Mouse (Mus musculus) liver (tissue): ENCODE results near the gene Naa10.

ENCODE experiments used
- DNase-seq: peaks from one replicate; pipeline ENCODE4 v3.0.0-alpha.2; 2020; ENCODE audit warnings: mixed read lengths

Naa10 gene

GRCm38 (mm10) chrX:73914827-73915703 lies 6.7 kb downstream of the Naa10 start:
- peak; percentile 93 for DNase-seq

GRCm38 (mm10) chrX:73911588-73911987 lies 10.2 kb downstream of the Naa10 start:
- no peak for DNase-seq

- DNase-seq: peak; percentile 74
These were observed 10.6 kb downstream of the Naa10 start for GRCm38 (mm10) chrX:73911156-73911555.

GRCm38 (mm10) chrX:73910451-73910850 lies 11.3 kb downstream of the Naa10 start:
- DNase-seq: no peak

GRCm38 (mm10) chrX:73910049-73910448 lies 11.7 kb downstream of the Naa10 start:
- no peak for DNase-seq

- no peak for DNase-seq
These were observed 23.8 kb downstream of the Naa10 start for GRCm38 (mm10) chrX:73897959-73898358.

GRCm38 (mm10) chrX:73895719-73896118 lies 26.0 kb downstream of the Naa10 start, which contains the start of gene L1cam:
L1cam (minus strand) TSS chrX:73896105.
- peak; percentile 65 for DNase-seq

- no peak for DNase-seq
These were observed 28.9 kb downstream of the Naa10 start for GRCm38 (mm10) chrX:73892833-73893232.

- DNase-seq: no peak
These were observed 30.1 kb downstream of the Naa10 start, which contains the start of gene Avpr2 for GRCm38 (mm10) chrX:73891551-73892152. Avpr2 (plus strand) TSS chrX:73892102.

GRCm38 (mm10) chrX:73881463-73881862 lies 40.3 kb downstream of the Naa10 start:
- DNase-seq: no peak

- DNase-seq: no peak
These were observed 40.7 kb downstream of the Naa10 start for GRCm38 (mm10) chrX:73881036-73881427.

GRCm38 (mm10) chrX:73880194-73881035 lies 41.3 kb downstream of the Naa10 start:
- no peak for DNase-seq

- no peak for DNase-seq
These were observed 44.7 kb downstream of the Naa10 start for GRCm38 (mm10) chrX:73877014-73877413.

- DNase-seq: no peak
These were observed 45.9 kb downstream of the Naa10 start for GRCm38 (mm10) chrX:73875881-73876280.

GRCm38 (mm10) chrX:73871956-73872355 lies 49.8 kb downstream of the Naa10 start:
- DNase-seq: no peak

GRCm38 (mm10) chrX:73871474-73871873 lies 50.3 kb downstream of the Naa10 start:
- DNase-seq: no peak

- DNase-seq: no peak
These were observed 52.4 kb downstream of the Naa10 start for GRCm38 (mm10) chrX:73869334-73869733.

GRCm38 (mm10) chrX:73867852-73868251 lies 53.9 kb downstream of the Naa10 start:
- DNase-seq: peak; percentile 34

- DNase-seq: no peak
These were observed 54.5 kb downstream of the Naa10 start for GRCm38 (mm10) chrX:73867256-73867655.
